Mouse (Mus musculus): ENCODE data around the gene Son. TPM values are rescaled to one million over a fixed set of nuclear protein-coding genes. Genes with fewer than 3 reads are reported as not detected.

Son gene
- polyA plus RNA-seq, 1 experiment from 2014 or later = 100.0 TPM

DNA sequence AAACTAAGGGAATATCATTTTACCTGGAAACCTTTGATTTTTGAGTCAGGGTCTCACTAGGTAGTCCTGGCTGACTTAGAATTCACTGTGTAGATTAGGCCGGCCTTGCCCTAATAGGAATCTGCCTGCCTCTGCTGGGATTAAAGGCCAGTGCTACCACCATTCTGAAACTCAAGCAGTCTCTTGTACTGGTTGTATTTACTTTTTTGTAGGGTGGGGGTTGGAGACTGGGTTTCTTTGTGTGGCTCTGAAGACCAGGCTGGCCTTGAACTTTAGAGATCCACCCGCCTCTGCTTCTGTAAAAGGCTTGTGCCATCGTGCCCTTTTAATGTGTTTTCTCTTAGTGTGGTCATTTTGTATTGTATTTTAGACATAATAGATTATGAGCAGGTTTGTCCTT lies 1.9 kb downstream of the Son start:
- Histone ChIP-seq H3K4me3 (ENCODE audit: low read length) (peak overlapping the region; percentile 89), H3K9me3 (ENCODE audit: low read length) (no peaks in the 10 kb centered on the region), H3K9ac (replicated peaks; ENCODE audit: low read length) (no peak overlapping the region; the same call in 1 of the 2 replicates), H3K36me3 (ENCODE audit: insufficient read depth, low read length) (peaks cover 11% of the 10 kb centered on the region), H3K4me1 (ENCODE audit: insufficient read depth, low read length) (peaks cover 14% of the 10 kb centered on the region), H3K4me2 (replicated peaks; ENCODE audit: low read depth, low read length) (peak overlapping the region; percentile 57), H3K27ac (ENCODE audit: low read length) (no peak overlapping the region), H3K27me3 (ENCODE audit: insufficient read depth, low read length) (no peaks in the 10 kb centered on the region)
- ATAC-seq (ENCODE audit: low FRiP score, low TSS enrichment) = no peak
- 55% methylated on average over 3 of the region's 3 CpGs for WGBS

DNA sequence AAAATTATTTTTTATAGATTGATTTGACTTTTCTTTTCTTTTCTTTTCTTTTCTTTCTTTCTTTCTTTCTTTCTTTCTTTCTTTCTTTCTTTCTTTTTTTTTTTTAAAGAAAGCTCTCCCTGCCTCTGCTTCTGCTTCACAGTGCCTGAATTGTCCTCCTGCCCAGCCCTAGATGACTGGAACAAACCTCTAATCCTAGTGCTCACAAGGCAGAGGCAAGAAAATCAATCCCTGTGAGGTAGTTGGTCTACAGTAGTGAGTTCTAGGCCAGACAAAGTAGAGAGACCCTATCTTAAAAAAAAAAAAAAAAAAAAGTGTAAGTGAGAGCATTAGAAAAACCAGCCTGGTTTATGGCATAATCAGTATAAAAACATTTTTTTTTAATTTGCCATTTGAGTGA lies 2.5 kb downstream of the Son start:
- peaks cover 15% of the 10 kb centered on the region for H3K36me3 ChIP-seq (ENCODE audit: insufficient read depth, low read length)
- ATAC-seq (ENCODE audit: low FRiP score, low TSS enrichment) = no peak
- H3K9me3 ChIP-seq (ENCODE audit: low read length) = no peaks in the 10 kb centered on the region
- H3K4me3 ChIP-seq (ENCODE audit: low read length) = no peak overlapping the region
- H3K4me2 ChIP-seq (replicated peaks; ENCODE audit: low read depth, low read length) = peak overlapping the region; percentile 18; the same call in 1 of the 2 replicates
- H3K27me3 ChIP-seq (ENCODE audit: insufficient read depth, low read length) = no peaks in the 10 kb centered on the region
- peaks cover 14% of the 10 kb centered on the region for H3K4me1 ChIP-seq (ENCODE audit: insufficient read depth, low read length)
- H3K9ac ChIP-seq (replicated peaks; ENCODE audit: low read length) = no peak overlapping the region
- H3K27ac ChIP-seq (ENCODE audit: low read length) = no peak overlapping the region

DNA sequence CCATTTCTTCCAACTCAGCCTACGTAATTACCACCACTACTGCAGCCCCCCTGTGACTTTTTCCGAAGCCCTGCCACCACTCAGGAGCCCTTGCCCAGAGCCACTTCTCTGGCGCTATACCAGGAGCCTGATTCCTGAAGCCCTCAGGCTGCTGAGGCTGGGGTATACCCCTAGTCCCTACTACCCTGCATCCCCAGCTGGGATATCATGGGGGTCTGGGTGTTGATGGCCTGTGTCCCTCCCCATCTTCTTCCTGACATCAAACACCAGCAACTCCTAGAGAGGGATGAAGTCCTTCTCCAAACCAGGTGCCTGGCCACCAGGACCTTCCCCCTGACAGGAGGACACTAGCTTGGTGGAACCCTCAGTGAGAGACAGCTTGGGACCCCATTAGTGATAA lies 4.9 kb downstream of the Son start:
- no peak overlapping the region for H3K4me3 ChIP-seq (ENCODE audit: low read length)
- H3K4me2 ChIP-seq (replicated peaks; ENCODE audit: low read depth, low read length) = no peak overlapping the region
- H3K36me3 ChIP-seq (ENCODE audit: insufficient read depth, low read length) = peaks cover 39% of the 10 kb centered on the region
- no peak overlapping the region for H3K9ac ChIP-seq (replicated peaks; ENCODE audit: low read length)
- peaks cover 9% of the 10 kb centered on the region for H3K4me1 ChIP-seq (ENCODE audit: insufficient read depth, low read length)
- H3K27ac ChIP-seq (ENCODE audit: low read length) = no peak overlapping the region
- H3K27me3 ChIP-seq (ENCODE audit: insufficient read depth, low read length) = no peaks in the 10 kb centered on the region
- ATAC-seq (ENCODE audit: low FRiP score, low TSS enrichment) = no peak
- no peaks in the 10 kb centered on the region for H3K9me3 ChIP-seq (ENCODE audit: low read length)
- 95% methylated on average over 3 of the region's 3 CpGs for WGBS

DNA sequence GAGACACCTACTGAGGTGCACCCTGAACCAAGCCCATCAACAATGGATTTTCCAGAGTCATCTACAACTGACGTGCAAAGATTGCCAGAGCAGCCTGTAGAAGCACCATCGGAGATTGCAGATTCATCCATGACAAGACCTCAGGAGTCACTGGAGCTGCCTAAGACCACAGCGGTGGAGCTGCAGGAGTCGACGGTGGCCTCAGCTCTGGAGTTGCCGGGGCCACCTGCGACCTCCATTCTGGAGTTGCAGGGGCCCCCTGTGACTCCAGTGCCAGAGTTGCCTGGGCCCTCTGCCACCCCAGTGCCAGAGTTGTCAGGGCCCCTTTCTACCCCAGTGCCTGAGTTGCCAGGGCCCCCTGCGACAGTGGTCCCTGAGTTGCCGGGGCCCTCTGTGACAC lies 8.0 kb downstream of the Son start:
- H3K4me2 ChIP-seq (replicated peaks; ENCODE audit: low read depth, low read length) = no peak overlapping the region
- H3K27ac ChIP-seq (ENCODE audit: low read length) = no peak overlapping the region
- H3K4me3 ChIP-seq (ENCODE audit: low read length) = no peak overlapping the region
- no peak for ATAC-seq (ENCODE audit: low FRiP score, low TSS enrichment)
- H3K9me3 ChIP-seq (ENCODE audit: low read length) = peaks cover 6% of the 10 kb centered on the region
- no peak overlapping the region for H3K9ac ChIP-seq (replicated peaks; ENCODE audit: low read length)
- H3K36me3 ChIP-seq (ENCODE audit: insufficient read depth, low read length) = peaks cover 70% of the 10 kb centered on the region
- H3K27me3 ChIP-seq (ENCODE audit: insufficient read depth, low read length) = no peaks in the 10 kb centered on the region
- 92% methylated on average over 9 of the region's 9 CpGs for WGBS
- 0 out of 2 replicates have a peak, but pooled peaks cover under 1% of the 10 kb centered on the region for H3K4me1 ChIP-seq (ENCODE audit: insufficient read depth, low read length)

DNA sequence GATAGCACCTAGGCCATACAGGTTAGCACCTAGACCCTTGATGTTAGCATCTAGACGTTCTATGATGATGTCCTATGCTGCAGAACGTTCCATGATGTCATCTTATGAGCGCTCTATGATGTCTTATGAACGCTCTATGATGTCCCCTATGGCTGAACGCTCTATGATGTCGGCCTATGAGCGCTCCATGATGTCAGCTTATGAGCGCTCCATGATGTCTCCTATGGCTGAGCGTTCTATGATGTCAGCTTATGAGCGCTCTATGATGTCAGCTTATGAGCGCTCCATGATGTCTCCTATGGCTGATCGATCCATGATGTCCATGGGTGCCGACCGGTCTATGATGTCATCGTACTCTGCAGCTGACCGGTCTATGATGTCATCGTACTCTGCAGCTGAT lies 10.0 kb downstream of the Son start:
- Histone ChIP-seq H3K9ac (replicated peaks; ENCODE audit: low read length) (no peak overlapping the region), H3K4me3 (ENCODE audit: low read length) (no peak overlapping the region), H3K27me3 (ENCODE audit: insufficient read depth, low read length) (no peaks in the 10 kb centered on the region), H3K9me3 (ENCODE audit: low read length) (peaks cover 7% of the 10 kb centered on the region), H3K4me1 (ENCODE audit: insufficient read depth, low read length) (no peaks in the 10 kb centered on the region), H3K27ac (ENCODE audit: low read length) (no peak overlapping the region), H3K4me2 (replicated peaks; ENCODE audit: low read depth, low read length) (no peak overlapping the region), H3K36me3 (ENCODE audit: insufficient read depth, low read length) (peaks cover 71% of the 10 kb centered on the region)
- WGBS = 98% methylated on average over 17 of the region's 17 CpGs
- 0 out of 2 replicates have a peak, but pooled peaks have one; percentile 31 for ATAC-seq (ENCODE audit: low FRiP score, low TSS enrichment)

DNA sequence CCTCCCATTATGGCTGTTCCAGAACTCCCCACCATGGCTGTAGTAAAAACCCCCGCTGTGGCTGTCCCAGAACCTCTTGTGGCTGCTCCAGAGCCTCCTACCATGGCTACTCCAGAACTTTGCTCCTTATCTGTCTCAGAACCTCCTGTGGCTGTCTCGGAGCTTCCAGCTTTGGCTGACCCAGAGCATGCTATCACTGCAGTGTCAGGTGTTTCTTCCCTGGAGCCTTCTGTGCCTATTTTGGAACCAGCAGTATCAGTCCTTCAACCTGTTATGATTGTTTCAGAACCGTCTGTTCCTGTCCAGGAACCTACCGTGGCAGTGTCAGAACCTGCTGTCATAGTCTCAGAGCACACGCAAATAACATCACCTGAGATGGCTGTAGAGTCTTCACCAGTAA lies 11.2 kb downstream of the Son start:
- H3K27ac ChIP-seq (ENCODE audit: low read length) = no peak overlapping the region
- 93% methylated on average over 5 of the region's 5 CpGs for WGBS
- no peak for ATAC-seq (ENCODE audit: low FRiP score, low TSS enrichment)

DNA sequence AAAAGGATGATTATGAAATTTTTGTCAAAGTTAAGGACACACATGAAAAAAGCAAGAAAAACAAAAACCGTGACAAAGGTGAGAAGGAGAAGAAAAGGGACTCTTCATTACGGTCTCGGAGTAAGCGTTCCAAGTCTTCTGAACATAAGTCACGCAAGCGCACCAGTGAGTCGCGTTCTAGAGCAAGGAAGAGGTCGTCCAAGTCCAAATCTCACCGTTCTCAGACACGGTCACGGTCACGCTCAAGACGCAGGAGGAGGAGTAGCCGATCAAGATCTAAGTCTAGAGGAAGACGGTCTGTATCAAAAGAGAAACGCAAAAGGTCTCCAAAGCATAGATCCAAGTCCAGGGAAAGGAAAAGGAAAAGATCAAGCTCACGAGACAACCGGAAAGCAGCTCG lies 12.5 kb downstream of the Son start:
- Histone ChIP-seq H3K9me3 (ENCODE audit: low read length) (peaks cover 7% of the 10 kb centered on the region), H3K4me2 (replicated peaks; ENCODE audit: low read depth, low read length) (no peak overlapping the region), H3K9ac (replicated peaks; ENCODE audit: low read length) (no peak overlapping the region), H3K4me1 (ENCODE audit: insufficient read depth, low read length) (no peaks in the 10 kb centered on the region), H3K27ac (ENCODE audit: low read length) (no peak overlapping the region), H3K4me3 (ENCODE audit: low read length) (no peak overlapping the region), H3K27me3 (ENCODE audit: insufficient read depth, low read length) (no peaks in the 10 kb centered on the region), H3K36me3 (ENCODE audit: insufficient read depth, low read length) (peaks cover 76% of the 10 kb centered on the region)
- 95% methylated on average over 20 of the region's 20 CpGs for WGBS
- no peak for ATAC-seq (ENCODE audit: low FRiP score, low TSS enrichment)

More for the DNA sequence above, 11.2 kb downstream of the Son start:
- H3K27me3 ChIP-seq (ENCODE audit: insufficient read depth, low read length) = no peaks in the 10 kb centered on the region
- H3K9ac ChIP-seq (replicated peaks; ENCODE audit: low read length) = no peak overlapping the region
- peaks cover 7% of the 10 kb centered on the region for H3K9me3 ChIP-seq (ENCODE audit: low read length)
- H3K4me2 ChIP-seq (replicated peaks; ENCODE audit: low read depth, low read length) = no peak overlapping the region
- H3K4me3 ChIP-seq (ENCODE audit: low read length) = no peak overlapping the region
- H3K36me3 ChIP-seq (ENCODE audit: insufficient read depth, low read length) = peaks cover 73% of the 10 kb centered on the region
- no peaks in the 10 kb centered on the region for H3K4me1 ChIP-seq (ENCODE audit: insufficient read depth, low read length)

DNA sequence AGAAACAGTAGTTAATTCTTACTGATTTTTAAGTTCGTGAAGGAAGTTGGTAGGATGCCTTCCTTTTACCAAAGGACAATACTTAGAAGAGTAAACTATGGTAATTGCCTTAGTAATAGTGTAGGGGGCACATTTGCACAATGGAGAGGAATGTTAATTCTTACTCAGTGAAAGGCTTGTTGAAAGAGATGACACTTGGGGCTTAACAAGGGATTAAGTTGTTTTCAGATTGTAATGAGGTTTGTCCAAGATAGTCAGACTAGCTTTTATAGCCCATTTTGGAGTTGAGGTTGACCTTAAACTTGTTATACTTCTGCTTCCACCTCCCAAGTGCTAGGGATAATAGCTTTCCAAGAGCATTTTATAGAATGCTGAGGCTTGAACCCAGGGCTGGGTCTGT lies 14.1 kb downstream of the Son start:
- no peak overlapping the region for H3K27ac ChIP-seq (ENCODE audit: low read length)
- no peak overlapping the region for H3K4me2 ChIP-seq (replicated peaks; ENCODE audit: low read depth, low read length)
- H3K27me3 ChIP-seq (ENCODE audit: insufficient read depth, low read length) = no peaks in the 10 kb centered on the region
- H3K4me1 ChIP-seq (ENCODE audit: insufficient read depth, low read length) = no peaks in the 10 kb centered on the region
- no peak overlapping the region for H3K4me3 ChIP-seq (ENCODE audit: low read length)
- peaks cover 7% of the 10 kb centered on the region for H3K9me3 ChIP-seq (ENCODE audit: low read length)
- peaks cover 76% of the 10 kb centered on the region for H3K36me3 ChIP-seq (ENCODE audit: insufficient read depth, low read length)
- WGBS = 75% methylated on average over 1 of the region's 1 CpGs
- no peak overlapping the region for H3K9ac ChIP-seq (replicated peaks; ENCODE audit: low read length)
- no peak for ATAC-seq (ENCODE audit: low FRiP score, low TSS enrichment)

DNA sequence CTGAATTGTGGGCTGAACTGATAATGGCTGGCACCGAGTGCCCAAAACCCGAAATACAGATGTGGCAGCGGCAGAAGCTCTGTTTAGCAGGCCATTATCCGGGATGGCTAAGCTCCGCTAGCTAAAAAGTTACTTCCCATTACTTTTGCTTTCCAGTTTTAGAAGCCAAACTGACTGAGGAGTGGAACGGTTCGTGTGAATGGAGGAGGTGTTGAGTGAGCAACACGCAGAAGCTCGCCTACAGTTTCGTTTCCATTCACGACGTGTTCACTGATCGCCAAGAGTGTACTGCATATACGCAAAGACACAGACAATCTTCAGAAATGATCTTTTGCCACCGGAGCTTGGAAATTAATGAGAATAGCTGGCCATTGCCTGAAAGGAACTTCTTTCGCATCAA lies 15.0 kb downstream of the Son start:
- ATAC-seq (ENCODE audit: low FRiP score, low TSS enrichment) = no peak

DNA sequence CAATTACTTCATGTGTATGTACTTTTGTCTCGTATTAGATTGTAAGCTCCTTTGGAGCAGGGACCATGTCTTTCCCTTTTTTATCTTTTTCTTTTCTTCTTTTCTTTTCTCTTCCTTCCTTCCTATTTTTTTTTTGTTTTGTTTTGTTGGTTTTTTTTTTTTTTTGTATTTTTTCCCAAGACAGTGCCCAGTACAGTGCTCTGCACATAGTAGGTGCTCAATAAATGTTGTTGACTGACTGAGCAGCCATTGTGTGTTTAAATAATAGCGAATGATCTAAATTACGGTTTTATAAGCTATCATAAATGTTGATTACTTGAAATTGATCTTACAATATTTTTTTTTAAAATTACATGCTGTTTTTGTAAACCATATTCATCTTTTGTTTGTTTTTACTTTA lies 16.5 kb downstream of the Son start:
- Histone ChIP-seq H3K4me1 (ENCODE audit: insufficient read depth, low read length) (no peaks in the 10 kb centered on the region), H3K27me3 (ENCODE audit: insufficient read depth, low read length) (no peaks in the 10 kb centered on the region), H3K36me3 (ENCODE audit: insufficient read depth, low read length) (peaks cover 66% of the 10 kb centered on the region), H3K9ac (replicated peaks; ENCODE audit: low read length) (no peak overlapping the region), H3K4me2 (replicated peaks; ENCODE audit: low read depth, low read length) (no peak overlapping the region), H3K4me3 (ENCODE audit: low read length) (no peak overlapping the region), H3K9me3 (ENCODE audit: low read length) (peaks cover 7% of the 10 kb centered on the region), H3K27ac (ENCODE audit: low read length) (no peak overlapping the region)
- WGBS = 92% methylated on average over 3 of the region's 3 CpGs
- ATAC-seq (ENCODE audit: low FRiP score, low TSS enrichment) = no peak

More for the DNA sequence above, 15.0 kb downstream of the Son start:
- H3K4me1 ChIP-seq (ENCODE audit: insufficient read depth, low read length) = no peaks in the 10 kb centered on the region
- H3K27ac ChIP-seq (ENCODE audit: low read length) = no peak overlapping the region
- H3K4me3 ChIP-seq (ENCODE audit: low read length) = no peak overlapping the region
- 95% methylated on average over 16 of the region's 16 CpGs for WGBS
- no peaks in the 10 kb centered on the region for H3K27me3 ChIP-seq (ENCODE audit: insufficient read depth, low read length)
- H3K9ac ChIP-seq (replicated peaks; ENCODE audit: low read length) = no peak overlapping the region
- peaks cover 7% of the 10 kb centered on the region for H3K9me3 ChIP-seq (ENCODE audit: low read length)
- no peak overlapping the region for H3K4me2 ChIP-seq (replicated peaks; ENCODE audit: low read depth, low read length)
- H3K36me3 ChIP-seq (ENCODE audit: insufficient read depth, low read length) = peaks cover 76% of the 10 kb centered on the region

Data from kidney, embryonic 16.5 days (tissue).